Mouse (Mus musculus) embryonic stem cell, embryonic (primary cell): ENCODE measurements at regions not wholly inside any gene's neighbourhood (a gene's known extent, or its start where the extent isn't known, plus 50 kb on each side); places are given as distances from the start of the nearest gene placed in this dataset.

Source experiments
- CTCF ChIA-PET, 4 experiments: fragments of 300-600 bp in 2 of 4; fragments of 350-600 bp in 2 of 4; sonication (Branson Sonifier 250); formaldehyde crosslinking; loops; one replicate each; lab custom pipeline; 2022; ENCODE audit warnings: inconsistent platforms in 2 of 4; lab: Charles Lee
- POLR2A ChIA-PET, 4 experiments: fragments of 300-600 bp in 2 of 4; fragments of 350-600 bp in 2 of 4; sonication (Branson Sonifier 250); formaldehyde crosslinking; loops; one replicate each; lab custom pipeline; 2022; ENCODE audit warnings: antibody characterized with exemption in 4 of 4, inconsistent platforms in 1 of 4; lab: Charles Lee

GRCm38 (mm10) chr6:147799009-147799727, 247.9 kb upstream of the Far2 start:
- ChIA-PET CTCF (no interaction called here), POLR2A (interaction anchor here in 1 of 4 experiments (0.6 kb wide), 1 partner anchor 565 kb away, joined by 4 read pairs; no protein-coding TSS in a partner anchor)

- ChIA-PET CTCF (no interaction called here), POLR2A (no interaction called here)
Observed at GRCm38 (mm10) chr6:147799861-147800260, 247.2 kb upstream of the Far2 start.

GRCm38 (mm10) chr6:147800846-147801245, 246.2 kb upstream of the Far2 start:
- ChIA-PET POLR2A (no interaction called here), CTCF (no interaction called here)

GRCm38 (mm10) chr6:147803893-147804292, 243.2 kb upstream of the Far2 start:
- ChIA-PET POLR2A (no interaction called here), CTCF (interaction anchor here in 1 of 4 experiments (0.5 kb wide), 1 partner anchor 10 kb away, joined by 6 read pairs; no protein-coding TSS in a partner anchor)

GRCm38 (mm10) chr6:147810710-147811109, 236.3 kb upstream of the Far2 start:
- ChIA-PET POLR2A (interaction anchor here in 1 of 4 experiments (0.7 kb wide), 1 partner anchor 635 kb away, joined by 3 read pairs; no protein-coding TSS in a partner anchor), CTCF (interaction anchor here in 3 of 4 experiments (0.5 to 1.6 kb wide), 8 partner anchors 9 to 1899 kb away, joined by 3 to 8 read pairs (median 4); no protein-coding TSS in a partner anchor)

GRCm38 (mm10) chr6:147816861-147817260, 230.2 kb upstream of the Far2 start:
- ChIA-PET POLR2A (no interaction called here), CTCF (no interaction called here)

GRCm38 (mm10) chr6:147817262-147817661, 229.8 kb upstream of the Far2 start:
- CTCF ChIA-PET: no interaction called here
- POLR2A ChIA-PET: no interaction called here

GRCm38 (mm10) chr6:147822215-147822614, 224.8 kb upstream of the Far2 start:
- POLR2A ChIA-PET: no interaction called here
- CTCF ChIA-PET: no interaction called here

- ChIA-PET CTCF (no interaction called here), POLR2A (interaction anchor here in 1 of 4 experiments (0.6 kb wide), 1 partner anchor 1108 kb away, joined by 4 read pairs; no protein-coding TSS in a partner anchor)
Observed at GRCm38 (mm10) chr6:147832521-147832920, 214.5 kb upstream of the Far2 start.

GRCm38 (mm10) chr6:147833501-147833900, 213.6 kb upstream of the Far2 start:
- ChIA-PET POLR2A (no interaction called here), CTCF (interaction anchor here in 1 of 4 experiments (0.8 kb wide), 1 partner anchor 593 kb away, joined by 3 read pairs; no protein-coding TSS in a partner anchor)

- CTCF ChIA-PET: interaction anchor here in 1 of 4 experiments (0.7 kb wide), 1 partner anchor 168 kb away, joined by 4 read pairs; no protein-coding TSS in a partner anchor
- POLR2A ChIA-PET: no interaction called here
Observed at GRCm38 (mm10) chr6:147838846-147839245, 208.2 kb upstream of the Far2 start.

GRCm38 (mm10) chr6:147849988-147850387, 197.1 kb upstream of the Far2 start:
- ChIA-PET POLR2A (no interaction called here), CTCF (no interaction called here)

- ChIA-PET POLR2A (interaction anchor here in 1 of 4 experiments (0.6 kb wide), 2 partner anchors 131 to 589 kb away, joined by 3 to 6 read pairs; no protein-coding TSS in a partner anchor), CTCF (interaction anchor here in 1 of 4 experiments (0.6 kb wide), 2 partner anchors 243 to 513 kb away, joined by 4 to 5 read pairs; no protein-coding TSS in a partner anchor)
Observed at GRCm38 (mm10) chr6:147861116-147861515, 185.9 kb upstream of the Far2 start.

GRCm38 (mm10) chr6:147871033-147871432, 176.0 kb upstream of the Far2 start:
- POLR2A ChIA-PET: no interaction called here
- CTCF ChIA-PET: no interaction called here

- CTCF ChIA-PET: interaction anchor here in 1 of 4 experiments (0.6 kb wide), 1 partner anchor 128 kb away, joined by 5 read pairs; no protein-coding TSS in a partner anchor
- POLR2A ChIA-PET: interaction anchor here in 1 of 4 experiments (0.6 kb wide), 1 partner anchor 150 kb away, joined by 4 read pairs; no protein-coding TSS in a partner anchor
Observed at GRCm38 (mm10) chr6:147873173-147873572, 173.9 kb upstream of the Far2 start.

GRCm38 (mm10) chr6:147878485-147878884, 168.6 kb upstream of the Far2 start:
- POLR2A ChIA-PET: no interaction called here

GRCm38 (mm10) chr6:147885902-147886301, 161.2 kb upstream of the Far2 start:
- ChIA-PET POLR2A (no interaction called here), CTCF (no interaction called here)

More at GRCm38 (mm10) chr6:147878485-147878884, 168.6 kb upstream of the Far2 start:
- CTCF ChIA-PET: no interaction called here

GRCm38 (mm10) chr6:147919697-147920096, 127.4 kb upstream of the Far2 start:
- ChIA-PET POLR2A (no interaction called here), CTCF (interaction anchor here in 1 of 4 experiments (0.6 kb wide), 1 partner anchor 293 kb away, joined by 3 read pairs; no protein-coding TSS in a partner anchor)

- ChIA-PET CTCF (no interaction called here), POLR2A (no interaction called here)
Observed at GRCm38 (mm10) chr6:147921091-147921490, 126.0 kb upstream of the Far2 start.

GRCm38 (mm10) chr6:147922506-147922905, 124.6 kb upstream of the Far2 start:
- ChIA-PET CTCF (no interaction called here), POLR2A (no interaction called here)
